13 mouse cellular contexts compared by ENCODE assay signal in the genomic region with DNA sequence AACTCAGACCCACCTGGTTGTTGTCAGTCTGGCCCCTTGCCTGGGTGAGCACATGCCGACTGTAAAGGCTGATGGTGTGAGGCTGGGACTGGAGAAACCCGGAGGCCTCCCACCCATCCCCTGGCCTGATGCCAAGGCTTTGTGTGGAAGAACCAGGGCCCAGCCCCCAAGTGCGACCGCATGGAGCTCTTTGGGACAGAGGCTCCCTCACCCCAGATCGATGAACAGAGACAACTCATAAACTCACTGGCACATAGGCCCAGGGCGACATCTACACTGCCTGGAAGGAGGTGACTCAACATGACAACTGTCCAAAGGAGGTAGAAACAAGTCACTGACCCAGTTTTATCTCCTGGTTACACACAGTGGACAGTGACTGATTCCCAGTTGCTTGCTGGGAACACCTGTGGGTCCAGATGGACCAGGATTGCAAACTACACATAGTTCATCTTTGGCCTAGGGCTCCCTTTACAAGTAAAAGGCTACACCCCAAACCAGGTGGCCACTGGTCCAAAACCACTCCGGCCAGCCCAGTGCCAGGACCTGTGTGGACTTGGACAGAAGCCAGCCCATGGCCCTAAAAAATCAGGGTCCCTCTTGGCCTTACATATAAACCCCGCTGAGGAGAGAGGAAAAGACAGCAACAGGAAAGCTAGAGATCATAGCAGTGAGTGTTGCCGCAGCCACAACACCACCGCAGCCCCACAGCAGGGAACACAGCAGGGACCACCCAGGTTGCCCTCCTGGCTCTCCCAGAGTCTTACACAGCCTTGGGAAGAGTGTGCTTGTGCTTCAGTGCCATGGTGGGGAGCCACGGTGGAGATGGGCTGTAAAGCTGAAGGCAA.
A peak's percentile ranks its signal among the peaks of the same experiment; 100 is the strongest.
DNase-seq lines count a peak whose midpoint lies in the region; ATAC-seq lines count a peak whose summit lies in the region.
"Had no signal": no experiment of that assay in that cellular context is flagged by ENCODE, and none has a peak within 500 bp of the region (broad histone marks: within the 10 kb centered on the region; RNA-seq: fewer than 3 reads in every experiment).

No protein-coding gene starts in this region.

- H3K4me2 ChIP-seq in forebrain, embryonic 13.5 days: no peak overlapping the region
- no peak overlapping the region for H3K4me2 ChIP-seq in forebrain, embryonic 12.5 days
- H3K4me2 ChIP-seq: heart, embryonic 13.5 days; liver, embryonic 13.5 days; midbrain, embryonic 13.5 days had no signal

- peaks cover 37% of the 10 kb centered on the region for H3K4me1 ChIP-seq in forebrain, embryonic 13.5 days
- H3K4me1 ChIP-seq in forebrain, embryonic 12.5 days: peaks cover 15% of the 10 kb centered on the region

- H3K27ac ChIP-seq in forebrain, embryonic 13.5 days: peak overlapping the region; percentile 35; the same call in 1 of the 2 replicates
- no peak overlapping the region for H3K27ac ChIP-seq in forebrain, embryonic 12.5 days
- H3K27ac ChIP-seq: heart, embryonic 13.5 days; liver, embryonic 13.5 days had no signal

- H3K9ac ChIP-seq in forebrain, embryonic 13.5 days: no peak overlapping the region
- no peak overlapping the region for H3K9ac ChIP-seq in forebrain, embryonic 12.5 days
- H3K9ac ChIP-seq: forebrain, postnatal 0 days; heart, embryonic 13.5 days; liver, embryonic 13.5 days; midbrain, embryonic 13.5 days had no signal

- no peak overlapping the region for H3K4me3 ChIP-seq in forebrain, embryonic 13.5 days
- H3K4me3 ChIP-seq in forebrain, embryonic 12.5 days (replicated peaks): no peak overlapping the region
- H3K4me3 ChIP-seq: heart, embryonic 13.5 days; liver, embryonic 13.5 days; midbrain, embryonic 13.5 days had no signal

- 54% methylated on average over 11 of the region's 11 CpGs for WGBS in forebrain, embryonic 13.5 days
- WGBS in forebrain, embryonic 12.5 days: 63% methylated on average over 11 of the region's 11 CpGs

- peak; percentile 60 to 72 for DNase-seq in kidney, postnatal 4 days
- DNase-seq in kidney, adult 11 months: no peak
- peak; percentile 53 for DNase-seq in Muller cell, postnatal 12 days (ENCODE audit: inconsistent ontology term)
- peak; percentile 45 to 68 for DNase-seq in cerebellum, postnatal 14 days
- DNase-seq in layer of hippocampus, adult 11-12 months (ENCODE audit: low spot score): no peak
- DNase-seq: B cell, adult 2 months; liver, embryonic 13.5 days had no signal

- no peak for ATAC-seq in forebrain, embryonic 13.5 days
- ATAC-seq in forebrain, embryonic 12.5 days (ENCODE audit: low FRiP score): no peak
- ATAC-seq in CD4-positive, CD25-positive, alpha-beta regulatory T cell, adult 4 months: no peak
- ATAC-seq: midbrain, embryonic 13.5 days had no signal

- no peaks in the 10 kb centered on the region for H3K9me3 ChIP-seq in forebrain, embryonic 13.5 days (replicated peaks)
- no peaks in the 10 kb centered on the region for H3K9me3 ChIP-seq in forebrain, embryonic 12.5 days
- H3K9me3 ChIP-seq: heart, embryonic 13.5 days; liver, embryonic 13.5 days; midbrain, embryonic 13.5 days had no signal

- H3K36me3 ChIP-seq in forebrain, embryonic 13.5 days (ENCODE audit: poor library complexity, severe bottlenecking): no peaks in the 10 kb centered on the region
- H3K36me3 ChIP-seq in forebrain, embryonic 12.5 days (replicated peaks): no peaks in the 10 kb centered on the region
- H3K36me3 ChIP-seq: heart, embryonic 13.5 days; liver, embryonic 13.5 days; midbrain, embryonic 13.5 days had no signal

- H3K27me3 ChIP-seq in forebrain, embryonic 13.5 days: no peaks in the 10 kb centered on the region
- H3K27me3 ChIP-seq in forebrain, embryonic 12.5 days: no peaks in the 10 kb centered on the region
- H3K27me3 ChIP-seq: heart, embryonic 13.5 days; liver, embryonic 13.5 days; midbrain, embryonic 13.5 days had no signal

Comparison
In these comparisons a context has a peak if more than half of its experiments do, and no peak if none do; other contexts are left out.
1. DNase-seq: peak in kidney, postnatal 4 days (2 of 2), Muller cell, postnatal 12 days (single experiment) and cerebellum, postnatal 14 days (2 of 2); none in kidney, adult 11 months (single experiment) and layer of hippocampus, adult 11-12 months (single experiment).